Mouse (Mus musculus) neural tube, embryonic 14.5 days (tissue): Measurements from ENCODE around the gene Fam71f2. TPM values are rescaled to one million over a fixed set of nuclear protein-coding genes. Genes with fewer than 3 reads are reported as not detected.

Experiments
- ATAC-seq: fragments of 200-750 bp; cut with Nextera tagmentation; 2 replicates; pipeline ENCODE4 v1.8.0; 2017; ENCODE audit warnings: low read depth, mild to moderate bottlenecking, moderate TSS enrichment, moderate library complexity
- H3K27ac ChIP-seq: fragments of 300-500 bp; sonication (generic); 2 replicates; pipeline ENCODE4 v1.5.1; 2014; ENCODE audit warnings: low read depth, mild to moderate bottlenecking, control low read depth, low read length, moderate library complexity, mixed read lengths
- H3K27me3 ChIP-seq: fragments of 300-500 bp; sonication (generic); 2 replicates; pipeline ENCODE4 v1.6.1; 2014; ENCODE audit warnings: low read length; ENCODE audit not compliant: control insufficient read depth, insufficient read depth
- H3K36me3 ChIP-seq: fragments of 300-500 bp; sonication (generic); 2 replicates; pipeline ENCODE4 v1.6.1; 2014; ENCODE audit warnings: low read length, mixed read lengths; ENCODE audit not compliant: control insufficient read depth, insufficient read depth
- H3K4me1 ChIP-seq: fragments of 300-500 bp; sonication (generic); 2 replicates; pipeline ENCODE4 v1.6.1; 2014; ENCODE audit warnings: low read length; ENCODE audit not compliant: control insufficient read depth, insufficient read depth
- H3K4me2 ChIP-seq: fragments of 300-500 bp; sonication (generic); 2 replicates; pipeline ENCODE4 v1.6.1; 2014; ENCODE audit warnings: mild to moderate bottlenecking, low read depth, low read length, control low read depth
- H3K4me3 ChIP-seq: fragments of 300-500 bp; sonication (generic); 2 replicates; pipeline ENCODE4 v1.5.1; 2014; ENCODE audit warnings: low read depth, low read length, control low read depth, mixed read lengths
- H3K9ac ChIP-seq: fragments of 300-500 bp; sonication (generic); replicated peaks from 2 replicates; pipeline ENCODE4 v1.6.1; 2014; ENCODE audit warnings: low read depth, mild to moderate bottlenecking, control low read depth, low read length, mixed read lengths
- H3K9me3 ChIP-seq: fragments of 300-500 bp; sonication (generic); 2 replicates; pipeline ENCODE4 v1.6.1; 2016; ENCODE audit warnings: low read length; ENCODE audit not compliant: control insufficient read depth
- WGBS: fragments of 180-500 bp; shearing (Covaris S2); extraction: QIAGEN DNeasy Blood & Tissue Kit; methylation state at CpG from one replicate; pipeline ENCODE4 v1.1.7; 2014; 5-methylcytosine and 5-hydroxymethylcytosine counted together
- polyA plus RNA-seq: library from polyadenylated mRNA; unstranded; fragments of >200 nt; fragmentation: Nextera tagmentation; extraction: Ambion mirVana; gene quantifications from 2 replicates; pipeline ENCODE4 v1.2.1, GENCODE M21; 2014

The Fam71f2 gene
- polyA plus RNA-seq, 1 experiment from 2014 or later, result 0.64 TPM

DNA sequence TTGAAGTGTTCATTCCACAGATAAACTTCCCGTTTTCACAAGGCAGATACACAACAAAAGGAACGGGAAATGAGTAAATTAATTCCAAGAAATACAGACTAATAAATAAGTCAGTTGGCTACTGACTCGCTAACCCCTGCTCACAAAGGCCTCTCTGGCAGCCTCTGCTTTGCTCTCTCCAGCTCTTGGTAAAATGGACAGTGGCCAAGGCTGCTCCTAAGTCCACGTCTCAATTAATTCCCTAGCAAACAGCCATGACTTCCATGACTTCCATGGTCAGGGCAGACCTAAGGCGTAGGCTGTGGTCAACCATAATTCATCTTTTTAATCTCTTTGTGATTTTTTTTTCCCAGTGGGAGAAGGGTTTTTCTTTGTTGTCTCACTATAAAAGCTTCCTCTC is 8.6 kb downstream of the Fam71f2 start:
- ATAC-seq, result no peak
- Histone ChIP-seq H3K4me2 (no peak overlapping the region), H3K27ac (no peak overlapping the region), H3K9ac (no peak overlapping the region), H3K4me1 (no peaks in the 10 kb centered on the region), H3K4me3 (no peak overlapping the region), H3K27me3 (no peaks in the 10 kb centered on the region), H3K36me3 (no peaks in the 10 kb centered on the region), H3K9me3 (no peaks in the 10 kb centered on the region)
- 46% methylated on average over 5 of the region's 5 CpGs for WGBS

DNA sequence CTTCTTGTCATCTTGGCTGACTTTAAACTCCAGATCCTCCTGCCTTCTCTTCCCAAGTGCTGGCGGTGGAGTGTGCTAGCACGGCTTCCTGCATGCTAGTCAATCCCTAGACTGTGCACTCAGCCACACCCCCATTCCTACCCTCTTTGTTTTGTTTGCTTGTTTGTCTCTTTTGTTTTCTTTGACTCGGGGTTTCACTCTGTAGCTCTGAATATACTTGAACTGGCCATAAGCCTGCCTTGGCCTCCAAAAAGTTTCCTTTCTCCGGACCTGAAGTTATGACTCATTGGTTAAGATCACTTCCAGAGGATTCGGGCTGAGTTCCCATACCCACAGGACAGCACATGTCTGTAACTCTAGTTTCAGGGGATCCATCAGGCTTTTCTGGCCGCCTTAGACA is 9.3 kb downstream of the Fam71f2 start:
- no peak overlapping the region for H3K9ac ChIP-seq
- no peak overlapping the region for H3K4me2 ChIP-seq
- H3K4me1 ChIP-seq, result no peaks in the 10 kb centered on the region
- no peaks in the 10 kb centered on the region for H3K36me3 ChIP-seq
- H3K4me3 ChIP-seq, result no peak overlapping the region
- ATAC-seq, result no peak
- H3K27ac ChIP-seq, result no peak overlapping the region
- no peaks in the 10 kb centered on the region for H3K27me3 ChIP-seq
- 64% methylated on average over 6 of the region's 6 CpGs for WGBS
- H3K9me3 ChIP-seq, result no peaks in the 10 kb centered on the region

- H3K27me3 ChIP-seq, result no peaks in the 10 kb centered on the region
- 78% methylated on average over 2 of the region's 2 CpGs for WGBS
- no peak for ATAC-seq
- no peak overlapping the region for H3K4me2 ChIP-seq
- H3K9me3 ChIP-seq, result no peaks in the 10 kb centered on the region
- H3K4me3 ChIP-seq, result no peak overlapping the region
- H3K36me3 ChIP-seq, result no peaks in the 10 kb centered on the region
- no peak overlapping the region for H3K9ac ChIP-seq
- no peak overlapping the region for H3K27ac ChIP-seq
- no peaks in the 10 kb centered on the region for H3K4me1 ChIP-seq
Measured at GRCm38 (mm10) chr6:29299112-29299511, 19.7 kb downstream of the Fam71f2 start.

GRCm38 (mm10) chr6:29303251-29303650 is 23.9 kb downstream of the Fam71f2 start:
- no peaks in the 10 kb centered on the region for H3K36me3 ChIP-seq
- no peaks in the 10 kb centered on the region for H3K27me3 ChIP-seq
- no peak overlapping the region for H3K27ac ChIP-seq
- no peaks in the 10 kb centered on the region for H3K9me3 ChIP-seq
- no peak for ATAC-seq
- no peak overlapping the region for H3K4me3 ChIP-seq
- no peak overlapping the region for H3K9ac ChIP-seq
- no peaks in the 10 kb centered on the region for H3K4me1 ChIP-seq
- no peak overlapping the region for H3K4me2 ChIP-seq

DNA sequence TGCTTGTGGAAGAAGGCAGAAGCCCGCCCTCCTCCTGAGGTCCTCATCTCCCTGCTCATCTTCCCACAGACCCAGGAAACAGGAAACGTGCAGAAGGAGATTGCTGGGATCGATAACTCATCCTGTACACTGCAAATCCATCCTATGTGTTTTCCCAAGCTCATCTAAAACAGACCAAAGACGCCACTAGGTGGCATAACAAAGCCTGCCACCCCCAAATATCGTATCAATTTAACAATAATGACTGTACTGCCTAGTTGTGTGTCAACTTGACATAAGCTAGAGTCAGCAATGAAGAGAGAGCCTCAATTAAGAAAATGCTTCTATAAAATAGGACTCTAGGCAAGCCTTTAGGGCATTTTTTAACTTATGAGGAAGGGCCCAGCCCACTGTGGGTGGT is 24.3 kb downstream of the Fam71f2 start:
- H3K4me3 ChIP-seq, result no peak overlapping the region
- no peak for ATAC-seq
- H3K27me3 ChIP-seq, result no peaks in the 10 kb centered on the region
- no peaks in the 10 kb centered on the region for H3K4me1 ChIP-seq
- no peaks in the 10 kb centered on the region for H3K9me3 ChIP-seq
- no peak overlapping the region for H3K4me2 ChIP-seq
- H3K36me3 ChIP-seq, result no peaks in the 10 kb centered on the region
- H3K9ac ChIP-seq, result no peak overlapping the region
- 42% methylated on average over 5 of the region's 5 CpGs for WGBS
- H3K27ac ChIP-seq, result no peak overlapping the region

GRCm38 (mm10) chr6:29305462-29305861 is 26.1 kb downstream of the Fam71f2 start:
- WGBS, result 97% methylated on average over 4 of the region's 4 CpGs
- Histone ChIP-seq H3K9me3 (no peaks in the 10 kb centered on the region), H3K4me2 (no peak overlapping the region), H3K4me1 (no peaks in the 10 kb centered on the region), H3K9ac (no peak overlapping the region), H3K27ac (no peak overlapping the region), H3K36me3 (no peaks in the 10 kb centered on the region), H3K4me3 (no peak overlapping the region), H3K27me3 (no peaks in the 10 kb centered on the region)
- no peak for ATAC-seq

DNA sequence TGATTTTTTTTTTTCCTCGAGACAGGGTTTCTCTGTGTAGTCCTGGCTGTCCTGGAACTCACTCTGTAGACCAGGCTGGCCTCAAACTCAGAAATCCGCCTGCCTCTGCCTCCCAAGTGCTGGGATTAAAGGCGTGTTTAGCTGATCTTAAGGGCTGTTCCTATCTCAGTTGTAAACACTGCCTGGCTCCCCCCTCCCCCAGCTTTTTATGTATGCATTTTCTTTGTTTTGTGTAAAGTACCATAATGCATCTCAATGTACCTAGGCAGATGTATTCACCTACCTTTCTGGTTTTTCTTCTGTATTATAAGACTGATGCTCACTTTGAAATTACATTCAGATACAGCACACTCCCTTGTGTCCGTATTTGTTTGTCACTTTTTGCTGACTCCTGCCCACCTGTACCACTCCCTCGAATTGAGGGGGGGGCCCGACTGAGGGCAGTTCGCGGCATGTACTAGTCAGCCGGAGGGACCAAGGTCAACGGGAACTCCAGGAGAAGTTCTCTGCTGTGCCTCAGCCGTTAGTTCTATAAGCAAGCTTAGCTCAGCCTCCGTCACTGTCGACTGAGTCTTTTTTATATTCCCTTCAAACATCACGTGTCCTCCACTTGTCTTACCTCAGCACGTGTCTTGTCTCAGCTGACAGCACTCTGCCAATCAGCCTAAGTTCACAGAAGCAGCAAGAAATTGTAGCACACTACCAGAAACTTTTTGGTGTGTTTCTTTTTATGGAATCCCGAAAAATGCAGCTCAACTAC is 29.6 kb downstream of the Fam71f2 start:
- Histone ChIP-seq H3K4me3 (no peak overlapping the region), H3K4me1 (no peaks in the 10 kb centered on the region), H3K4me2 (no peak overlapping the region), H3K36me3 (no peaks in the 10 kb centered on the region), H3K27me3 (no peaks in the 10 kb centered on the region), H3K9me3 (no peaks in the 10 kb centered on the region), H3K27ac (no peak overlapping the region), H3K9ac (no peak overlapping the region)
- ATAC-seq, result no peak
- 89% methylated on average over 16 of the region's 16 CpGs for whole genome bisulfite sequencing

GRCm38 (mm10) chr6:29313690-29314202 is 34.4 kb downstream of the Fam71f2 start:
- Histone ChIP-seq H3K27me3 (no peaks in the 10 kb centered on the region), H3K4me2 (no peak overlapping the region), H3K9me3 (no peaks in the 10 kb centered on the region), H3K4me3 (no peak overlapping the region), H3K4me1 (no peaks in the 10 kb centered on the region), H3K9ac (no peak overlapping the region), H3K27ac (no peak overlapping the region), H3K36me3 (no peaks in the 10 kb centered on the region)
- 74% methylated on average over 14 of the region's 14 CpGs for WGBS
- no peak for ATAC-seq

- Histone ChIP-seq H3K27ac (no peak overlapping the region), H3K36me3 (no peaks in the 10 kb centered on the region), H3K9me3 (no peaks in the 10 kb centered on the region), H3K4me2 (no peak overlapping the region), H3K4me1 (no peaks in the 10 kb centered on the region), H3K9ac (no peak overlapping the region), H3K4me3 (no peak overlapping the region), H3K27me3 (no peaks in the 10 kb centered on the region)
- ATAC-seq, result no peak
- WGBS, result 63% methylated on average over 2 of the region's 2 CpGs
Measured at GRCm38 (mm10) chr6:29317286-29317685, 37.9 kb downstream of the Fam71f2 start.
